Mouse (Mus musculus) frontal cortex, postnatal 36 days (tissue): ENCODE data around the gene Shprh.
"Not testable (repeated sequence)": the region's sequence is repeated elsewhere in the genome, so short reads cannot be mapped to it uniquely, and the experiment has no call there.

Experiments used
- DNase-seq, 2 experiments: peaks; one replicate each; pipeline ENCODE4 v3.0.0; 2022; ENCODE audit warnings: low spot score in 2 of 2

Gene Shprh

DNA sequence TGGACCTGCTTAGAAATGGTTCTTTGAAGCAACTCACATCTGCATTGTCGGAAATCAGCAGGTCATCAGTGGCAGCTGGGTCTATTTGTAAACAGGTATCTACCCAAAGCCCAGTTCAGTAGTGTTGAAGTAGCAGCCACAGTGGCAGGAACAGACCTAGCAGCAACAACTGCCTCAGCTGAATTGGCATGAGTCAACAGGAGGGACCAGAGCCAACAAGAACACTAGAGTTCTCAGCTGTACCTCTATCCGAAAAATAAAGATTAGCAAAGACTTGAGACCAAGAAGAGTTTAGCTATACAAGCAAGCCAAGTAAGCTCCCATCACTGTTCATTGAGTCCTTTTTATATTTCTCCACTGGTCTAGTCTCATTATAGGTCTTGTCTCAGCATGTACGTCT lies 99.0 kb downstream of the Shprh start:
- DNase-seq: no peak

- DNase-seq: no peak
Measured at GRCm38 (mm10) chr10:11250247-11250997, 101.2 kb downstream of the Shprh start.

DNA sequence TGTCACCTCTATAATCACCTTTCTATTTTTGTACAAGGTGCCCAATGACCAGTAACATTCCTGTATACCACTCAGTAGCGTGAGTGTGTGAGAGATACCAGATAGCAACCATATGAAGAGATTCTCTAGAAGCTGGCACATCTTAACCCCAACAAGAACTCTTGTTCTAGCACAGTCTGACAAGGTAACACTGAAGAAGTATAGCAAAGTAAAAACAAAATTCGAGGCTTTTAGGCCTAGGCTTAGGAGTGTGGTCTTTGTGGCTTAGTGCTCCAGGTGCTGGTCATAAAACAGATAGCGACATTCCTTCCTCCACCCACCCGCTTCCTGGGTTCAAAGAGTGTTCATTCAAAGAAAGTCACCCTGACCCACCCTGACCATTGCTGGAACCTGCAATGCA lies 104.4 kb downstream of the Shprh start:
- DNase-seq: not testable (repeated sequence)

- no peak for DNase-seq
Measured at GRCm38 (mm10) chr10:11260119-11260518, 110.9 kb downstream of the Shprh start.

- DNase-seq: not testable (repeated sequence)
Measured at GRCm38 (mm10) chr10:11262292-11262691, 113.1 kb downstream of the Shprh start.

DNA sequence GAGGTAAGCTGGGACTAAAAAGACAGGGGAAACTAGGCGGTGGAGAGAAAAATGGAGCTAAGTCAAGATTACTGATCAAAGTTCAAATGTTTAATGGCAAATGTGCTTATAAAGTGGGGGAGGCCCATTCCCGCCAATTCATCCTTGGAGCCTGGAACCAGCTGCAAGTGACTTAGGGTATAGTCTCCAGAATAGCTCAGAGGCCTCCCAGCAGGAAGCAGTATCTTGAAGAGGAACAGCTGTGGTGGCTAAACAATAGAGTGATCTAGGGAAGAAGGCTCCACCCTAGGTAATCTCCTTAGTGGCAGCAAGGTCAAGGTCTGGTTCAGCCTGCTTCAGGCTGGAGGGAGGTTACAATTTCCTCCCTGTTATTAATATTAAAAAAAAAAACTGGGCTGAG lies 114.6 kb downstream of the Shprh start:
- not testable (repeated sequence) for DNase-seq
